Mouse (Mus musculus) CD4-positive, CD25-positive, alpha-beta regulatory T cell (primary cell): ENCODE measurements around the gene Gm1110. TPM values are rescaled to one million over a fixed set of nuclear protein-coding genes. Genes with fewer than 3 reads are reported as not detected.

Source experiments
- polyA plus RNA-seq: library from polyadenylated mRNA; unstranded; fragments of 100-300 nt; shearing (Covaris generic); gene quantifications from one replicate; pipeline ENCODE4 v1.2.1, GENCODE M21; 2017

Gene Gm1110
- 0.11 TPM for polyA plus RNA-seq

GRCm38 (mm10) chr9:26922909-26923526 lies at the start of gene Gm1110:
Gm1110 (minus strand) TSS chr9:26923111.

GRCm38 (mm10) chr9:26860751-26861150 lies 62.2 kb downstream of the Gm1110 start, which contains the start of gene Glb1l3:
Glb1l3 (minus strand) TSS chr9:26860890.

Other genes starting within 250 kb of the Gm1110 start
- not detected for gene B3gat1, start 189.4 kb downstream of the Gm1110 start, polyA plus RNA-seq
- gene Glb1l2, start 116.6 kb downstream of the Gm1110 start, polyA plus RNA-seq: not detected
- gene Glb1l3, start 62.2 kb downstream of the Gm1110 start, polyA plus RNA-seq: not detected
- 35.4 TPM for gene Acad8, start 76.5 kb upstream of the Gm1110 start, polyA plus RNA-seq
- 81.2 TPM for gene Thyn1, start 76.6 kb upstream of the Gm1110 start, polyA plus RNA-seq
- gene Vps26b, start 107.0 kb upstream of the Gm1110 start, polyA plus RNA-seq: 57.5 TPM
- gene Ncapd3, start 107.1 kb upstream of the Gm1110 start, polyA plus RNA-seq: 31.8 TPM
- not detected for gene Jam3, start 232.3 kb upstream of the Gm1110 start, polyA plus RNA-seq